Mouse (Mus musculus) kidney, postnatal 4 days (tissue): ENCODE results near the gene Pde4d.

Source experiments
- DNase-seq, 2 experiments: peaks; one replicate each; pipeline ENCODE4 v3.0.0; 2021; ENCODE audit warnings: mixed read lengths in 2 of 2

The Pde4d gene

DNA sequence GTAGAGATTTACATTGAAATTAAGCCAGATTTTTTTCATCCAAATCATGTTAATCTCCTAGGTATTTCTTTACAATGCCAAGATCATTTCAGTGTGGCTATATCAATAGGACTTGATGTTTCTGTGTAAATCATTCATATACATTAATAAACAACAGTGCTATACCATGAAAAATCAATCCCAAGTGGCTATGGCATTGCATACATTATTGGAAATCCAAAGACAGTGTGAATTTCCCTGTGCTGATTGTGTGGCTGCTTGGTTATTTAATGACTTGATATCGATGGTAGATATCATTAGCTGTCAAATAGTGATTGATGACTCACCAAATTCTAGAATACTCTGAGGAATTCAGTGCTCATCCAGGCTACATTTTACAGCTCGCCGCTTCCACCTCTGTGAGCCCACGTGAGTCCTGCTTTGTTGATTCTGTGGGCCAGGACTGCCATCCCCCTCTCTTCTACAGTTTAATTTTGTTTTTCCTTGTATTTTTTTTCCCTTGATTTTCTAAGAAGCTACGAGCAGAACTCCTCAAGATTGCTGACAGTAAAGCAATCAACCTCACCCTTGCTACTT, 1085.0 kb downstream of the Pde4d start:
- DNase-seq: no peak

DNA sequence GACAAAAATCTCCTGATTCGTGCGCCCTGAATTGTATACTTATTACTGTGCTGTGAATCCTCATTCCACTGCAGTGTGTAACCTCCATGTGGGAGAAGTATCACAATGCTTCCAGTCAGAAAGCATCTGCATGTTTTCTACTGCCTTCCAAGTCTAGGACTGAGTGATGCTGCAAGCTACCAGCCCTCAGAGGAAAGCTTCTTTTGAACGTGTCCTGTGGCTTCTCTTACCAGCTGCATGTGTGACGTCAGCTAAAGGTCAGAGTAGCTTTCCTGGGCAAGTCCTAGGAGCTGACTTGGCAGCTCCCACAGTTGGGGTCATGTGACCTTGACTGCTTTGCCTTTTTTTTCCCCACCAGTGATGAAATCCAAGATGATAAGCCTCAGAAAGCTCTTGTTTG, 1086.9 kb downstream of the Pde4d start:
- DNase-seq: no peak

DNA sequence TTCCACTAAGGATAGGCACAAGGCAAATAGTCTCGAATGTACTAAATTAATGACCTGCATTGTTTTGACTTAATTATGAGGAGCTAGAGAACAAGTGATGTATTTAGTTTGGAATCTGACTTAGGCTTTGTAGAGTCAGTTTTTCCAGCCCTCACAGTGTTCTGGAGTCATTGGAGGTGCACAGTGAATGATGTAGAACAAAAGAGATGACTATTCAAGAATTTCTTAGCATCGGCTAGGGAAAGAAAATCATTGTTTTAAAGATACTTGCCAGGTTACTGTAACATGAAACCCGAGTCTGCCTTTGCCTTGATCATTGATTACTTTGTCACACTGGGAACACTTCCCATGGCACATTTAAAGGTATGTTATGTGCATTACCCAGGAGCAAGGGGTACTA, 1089.6 kb downstream of the Pde4d start:
- no peak for DNase-seq

DNA sequence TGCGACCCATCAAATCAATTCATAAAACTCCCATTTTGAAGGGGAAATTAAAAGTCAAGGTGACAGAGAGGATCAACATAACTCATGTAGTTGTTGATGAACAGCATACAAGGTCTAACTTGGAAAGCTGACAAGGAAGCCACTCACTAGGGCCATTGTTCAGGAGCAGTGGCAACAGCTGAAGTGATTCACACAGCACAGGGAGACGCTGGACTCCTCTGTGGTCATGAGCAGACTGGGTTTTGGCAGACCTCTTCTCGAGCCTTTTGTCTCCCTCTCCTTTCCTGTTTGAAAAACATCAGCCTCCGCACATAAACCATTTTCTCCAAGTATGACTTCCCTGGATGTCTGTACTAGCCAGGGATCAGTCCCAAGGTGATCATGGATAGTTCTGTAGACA, 1094.9 kb downstream of the Pde4d start:
- no peak for DNase-seq

DNA sequence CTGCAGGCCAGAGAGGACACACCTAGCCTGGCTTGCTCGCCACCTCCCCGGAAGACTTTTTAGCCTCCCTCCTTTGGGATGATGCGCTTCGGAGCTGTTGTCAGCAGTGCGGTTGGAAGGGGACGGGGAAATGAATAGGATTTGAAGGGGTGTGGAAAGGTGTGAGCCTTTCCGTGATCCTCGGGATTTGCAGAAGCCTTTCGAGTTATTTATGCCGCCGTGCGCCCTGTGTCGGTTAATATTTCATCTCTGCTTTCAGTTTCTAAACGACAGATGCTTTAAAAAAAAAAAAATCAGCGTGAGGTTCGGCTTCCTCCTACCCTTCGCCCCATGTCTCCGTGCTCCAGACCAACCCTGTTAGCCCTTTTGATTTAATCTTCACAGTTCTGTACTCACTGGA, 1096.6 kb downstream of the Pde4d start:
- DNase-seq: peak; percentile 3 to 10

DNA sequence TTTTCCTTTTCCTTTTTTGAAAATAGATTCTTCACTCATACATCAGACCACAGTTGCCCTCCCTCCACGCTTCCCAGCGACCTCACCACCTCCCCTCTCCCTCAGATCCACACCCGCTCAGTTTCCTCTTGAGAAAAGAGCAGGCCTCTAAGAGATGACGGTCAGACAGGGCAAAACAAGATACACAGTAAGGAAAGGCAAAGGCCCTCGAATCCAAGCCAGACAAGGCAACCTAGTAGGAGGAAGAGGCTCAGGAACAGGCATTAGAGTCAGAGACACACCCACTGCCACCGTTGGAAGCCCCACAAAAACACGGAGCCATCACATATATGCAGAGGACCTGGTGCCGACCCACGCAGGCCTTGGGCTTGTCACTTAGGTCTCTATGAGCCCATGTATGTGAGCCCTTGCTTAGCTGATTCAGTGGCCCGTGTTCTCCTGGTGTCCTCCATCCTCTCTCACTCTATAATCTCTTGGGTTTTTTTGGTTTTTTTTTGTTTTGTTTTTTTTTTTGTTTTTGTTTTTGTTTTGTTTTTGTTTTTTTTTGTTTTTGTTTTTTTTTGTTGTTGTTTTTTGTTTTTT, 1097.3 kb downstream of the Pde4d start:
- peak in 1 of 2 experiments; percentile 14 for DNase-seq

DNA sequence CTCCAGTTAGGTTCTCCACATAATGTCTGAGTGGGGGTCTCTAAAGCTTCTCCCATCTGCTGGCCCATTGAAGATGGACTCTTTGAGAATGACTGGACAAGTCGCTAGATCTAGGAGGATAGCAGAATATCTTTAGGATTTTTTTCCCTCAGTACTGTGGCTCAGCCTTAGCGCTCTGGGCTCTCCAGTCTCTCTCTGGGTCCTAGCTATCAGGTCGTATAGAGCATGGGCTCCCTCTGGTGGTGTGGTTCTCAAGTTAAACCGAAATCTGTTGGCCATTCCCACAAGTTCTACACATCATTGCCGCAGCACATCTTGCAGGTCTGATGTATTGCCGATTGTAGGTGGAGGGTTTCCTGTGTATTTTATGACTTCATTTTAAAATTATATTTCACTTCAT, 1098.0 kb downstream of the Pde4d start:
- peak; percentile 85 to 89 for DNase-seq

DNA sequence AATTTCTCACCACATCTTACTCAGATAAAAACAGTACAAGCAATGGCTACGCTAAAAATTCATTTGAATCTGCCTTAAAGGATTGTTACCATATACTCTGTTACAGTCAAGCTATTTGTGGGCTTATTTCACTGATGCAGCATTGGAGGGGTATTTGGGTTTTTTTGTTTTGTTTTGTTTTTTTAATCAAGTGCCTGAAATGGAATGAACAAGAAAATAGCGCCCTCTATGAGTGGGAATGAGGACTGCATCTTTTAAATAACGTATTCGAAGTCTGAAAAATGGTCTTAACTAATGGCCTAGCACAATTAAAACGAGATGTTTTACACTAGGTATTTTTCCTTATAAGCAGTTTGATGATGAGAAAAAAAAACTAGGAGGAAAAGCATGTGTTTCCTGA, 1098.5 kb downstream of the Pde4d start:
- no peak for DNase-seq

DNA sequence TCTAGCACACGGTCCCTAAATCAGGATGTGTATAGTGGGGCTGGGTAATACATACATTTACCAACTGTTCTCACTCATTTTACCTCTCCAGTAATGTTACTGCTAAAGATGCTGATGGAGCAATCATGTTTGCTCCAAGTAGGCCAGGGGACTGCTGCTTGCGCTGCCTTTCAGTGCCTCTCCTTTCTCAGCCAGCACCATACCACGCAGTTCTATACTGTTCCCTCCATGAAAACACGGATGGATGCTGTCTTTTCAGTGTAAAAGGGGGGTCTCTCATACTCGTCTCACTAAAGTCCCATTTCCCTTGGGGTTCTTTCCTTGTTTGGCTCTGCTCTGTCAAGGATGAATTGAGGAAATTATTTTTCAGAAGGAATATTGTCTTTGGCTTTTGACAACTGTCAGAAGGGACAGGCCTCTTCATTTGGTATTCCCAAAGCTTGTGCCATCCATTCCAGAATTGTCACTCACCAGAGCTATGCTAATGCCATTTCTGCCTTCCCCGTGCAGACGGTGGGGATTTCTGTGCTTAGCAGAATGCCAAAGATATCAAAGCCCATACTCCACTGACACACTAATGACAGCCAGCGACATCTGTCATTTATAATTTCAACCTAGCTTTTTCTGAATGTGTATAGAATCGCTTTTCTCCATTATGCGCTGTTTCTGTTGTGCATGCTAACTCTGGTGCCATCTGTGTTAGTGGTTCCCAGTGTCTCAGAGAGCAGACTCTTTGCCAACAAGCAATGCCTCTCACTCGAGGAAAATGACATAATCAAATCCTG, 1099.2 kb downstream of the Pde4d start:
- no peak for DNase-seq

DNA sequence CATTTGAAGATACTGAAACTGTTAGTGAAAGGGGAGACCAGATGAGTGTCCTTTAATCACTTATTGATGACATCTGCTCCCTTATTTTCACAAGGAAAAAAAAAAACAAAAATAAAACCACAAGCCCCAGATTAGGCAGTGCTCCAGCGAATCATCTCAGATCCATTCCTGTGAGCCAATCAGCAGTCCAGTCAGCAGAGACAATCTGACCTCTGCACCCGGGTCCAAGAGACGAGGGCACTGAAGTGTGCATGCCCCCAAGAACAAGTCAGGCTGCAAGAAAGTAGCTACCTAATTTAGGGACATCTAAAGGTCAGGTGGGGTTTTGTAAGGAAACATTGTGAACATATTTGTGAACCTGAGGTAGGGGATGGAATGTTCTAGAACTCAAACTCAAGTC, 1102.1 kb downstream of the Pde4d start:
- peak in 1 of 2 experiments; percentile 16 for DNase-seq

DNA sequence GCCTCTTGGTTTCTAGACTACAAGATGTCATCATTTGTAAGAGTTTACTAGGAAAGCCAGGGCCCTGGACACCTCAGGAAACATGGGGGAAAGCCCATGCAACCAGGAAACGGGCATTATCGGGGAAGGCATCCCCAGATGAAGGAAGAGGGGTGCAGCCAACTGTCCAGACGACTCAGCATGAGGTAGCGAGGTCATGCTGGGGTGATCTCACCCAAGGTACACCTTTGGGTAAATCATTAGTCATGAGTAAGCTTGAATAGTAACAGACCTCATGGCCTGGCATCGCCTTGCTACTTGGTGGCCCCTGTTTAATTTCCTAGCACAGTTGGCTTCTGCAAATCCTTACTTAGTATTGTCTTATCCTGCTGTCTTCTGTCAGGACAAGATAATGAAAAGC, 1105.8 kb downstream of the Pde4d start:
- peak in 1 of 2 experiments; percentile 49 for DNase-seq

DNA sequence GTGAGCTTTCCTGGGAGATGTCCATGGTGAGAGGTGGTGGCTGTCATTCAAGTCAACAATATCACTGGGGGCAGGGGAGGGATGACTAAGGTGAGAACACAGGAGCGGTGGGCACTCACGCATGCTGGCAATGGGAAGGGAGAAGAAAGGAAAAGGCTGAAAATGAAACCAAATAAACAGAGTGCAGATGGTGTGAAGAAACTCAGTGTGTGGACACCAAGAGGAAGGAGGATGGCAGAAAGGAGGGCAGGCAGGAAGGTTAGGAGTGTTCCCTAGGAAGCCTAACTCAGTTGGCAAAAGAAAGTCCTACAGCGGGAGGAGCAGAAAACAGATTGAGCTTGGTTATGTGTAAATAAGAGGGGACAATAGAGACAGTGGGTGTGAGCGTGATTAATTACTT, 1107.1 kb downstream of the Pde4d start:
- DNase-seq: no peak

DNA sequence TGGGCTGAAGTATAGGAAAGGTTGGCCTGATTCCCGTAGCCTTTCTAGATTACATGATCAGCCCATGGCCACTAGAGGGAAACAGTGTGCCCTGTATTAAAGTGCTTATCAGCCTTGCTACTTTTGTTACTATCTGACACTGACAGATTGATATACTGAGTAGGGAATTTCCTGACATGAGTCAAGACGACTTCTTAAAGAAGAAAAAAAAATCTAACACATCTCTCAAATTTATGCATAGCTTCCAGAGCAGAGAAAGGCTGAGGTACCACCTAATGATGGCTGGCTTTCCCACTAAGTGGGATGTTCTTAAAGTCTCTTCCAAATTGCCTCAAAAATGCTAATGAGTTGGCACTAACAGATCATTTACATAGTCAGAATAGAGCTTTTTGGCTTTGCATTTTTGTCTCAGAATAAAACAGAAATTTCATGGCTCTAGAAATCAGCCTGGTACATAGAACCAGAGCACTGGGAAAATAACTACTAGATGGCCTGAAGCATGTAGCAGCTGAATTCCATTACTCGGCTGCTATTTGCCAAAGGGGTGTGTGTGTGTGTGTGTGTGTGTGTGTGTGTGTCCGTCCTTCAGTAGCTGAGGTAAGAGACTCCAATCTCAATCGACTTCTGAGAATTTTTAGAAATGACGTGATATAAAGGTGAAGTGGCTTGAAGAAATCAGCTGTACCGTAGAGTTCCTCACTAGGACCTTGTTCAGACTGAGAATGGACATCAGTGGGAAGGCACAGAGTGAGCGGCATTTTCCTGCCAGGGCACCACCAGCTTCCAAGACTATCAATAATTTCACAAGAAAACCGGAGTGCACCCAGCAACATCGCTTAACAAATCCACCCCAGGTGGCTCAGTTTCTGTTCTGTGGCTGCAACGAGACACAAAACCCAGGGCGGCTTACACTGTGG, 1108.9 kb downstream of the Pde4d start:
- peak; percentile 46 to 51 for DNase-seq

DNA sequence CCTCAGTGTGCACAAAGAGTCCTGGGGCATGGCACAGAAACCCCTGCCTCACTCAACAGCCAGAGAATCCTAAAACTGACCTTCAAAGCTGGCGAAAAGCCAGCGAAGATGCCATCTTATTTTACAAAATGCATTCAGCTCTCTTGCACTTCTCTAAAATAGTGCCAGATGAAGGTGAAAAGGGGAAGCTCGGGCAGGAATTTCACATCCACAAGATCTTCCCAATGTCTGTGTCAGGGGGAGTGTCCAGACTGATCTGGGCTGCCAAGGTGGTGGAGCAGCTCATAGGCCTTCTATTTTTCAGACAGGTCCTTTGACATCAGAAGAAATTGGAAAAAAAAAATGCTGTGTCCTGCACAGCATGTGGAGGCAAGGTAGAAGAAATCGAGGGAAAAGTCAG, 1110.5 kb downstream of the Pde4d start:
- no peak for DNase-seq

DNA sequence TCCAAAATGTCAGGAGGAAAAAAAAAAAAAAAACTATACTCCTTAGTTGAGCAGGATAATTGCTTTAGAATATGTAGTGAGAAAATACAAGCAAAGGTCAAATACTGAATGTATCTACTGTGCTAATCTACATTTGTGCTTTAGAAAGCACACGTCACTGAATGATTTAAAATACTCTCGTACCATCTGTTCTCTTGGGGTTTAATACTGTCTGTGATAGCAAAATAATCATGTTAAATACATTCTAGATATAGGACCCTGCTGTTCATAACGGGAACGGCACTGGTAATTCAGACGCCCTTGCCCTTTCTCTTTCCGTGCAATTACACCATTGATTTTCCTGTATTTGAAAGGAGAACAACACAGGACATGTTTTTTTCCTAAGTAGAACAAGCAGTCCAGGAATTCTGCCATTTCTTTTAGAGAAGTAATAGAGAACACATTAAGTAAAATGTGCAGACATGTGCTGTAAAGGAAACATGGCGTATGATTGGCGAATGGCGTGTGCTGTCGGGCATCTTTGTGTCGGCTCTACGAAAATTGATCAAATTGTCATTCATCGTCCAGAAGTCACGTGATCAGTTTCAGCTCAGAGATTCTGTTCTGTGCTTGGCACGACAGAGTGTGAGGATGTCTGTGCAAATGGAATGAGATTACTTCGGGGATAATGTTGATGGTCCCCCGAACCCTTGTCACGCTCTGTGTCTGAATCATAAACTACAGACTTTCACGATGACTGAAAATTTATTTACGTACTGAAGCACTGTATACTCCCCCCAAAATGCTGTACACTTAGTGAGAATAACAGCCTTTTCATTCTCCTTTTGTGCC, 1119.1 kb downstream of the Pde4d start:
- no peak for DNase-seq

DNA sequence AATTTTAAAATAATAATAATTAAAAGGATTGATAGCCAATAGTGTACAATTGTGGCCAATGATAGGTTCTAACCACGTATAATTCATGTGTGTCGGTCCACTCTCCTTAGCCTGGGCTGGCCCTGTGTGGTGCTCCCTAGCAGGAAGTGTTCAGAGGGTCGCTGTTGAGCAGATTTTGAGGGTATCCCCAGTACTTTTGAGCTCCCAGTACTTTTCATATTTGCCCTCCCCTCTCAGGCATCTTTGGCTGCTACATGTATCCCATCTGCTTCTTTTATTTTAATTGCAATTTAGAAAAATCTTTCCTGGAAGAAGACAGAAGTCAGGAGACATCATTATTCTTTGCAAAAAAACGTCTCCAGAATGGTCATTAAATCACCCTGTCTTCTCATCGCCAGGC, 1119.7 kb downstream of the Pde4d start:
- no peak for DNase-seq

DNA sequence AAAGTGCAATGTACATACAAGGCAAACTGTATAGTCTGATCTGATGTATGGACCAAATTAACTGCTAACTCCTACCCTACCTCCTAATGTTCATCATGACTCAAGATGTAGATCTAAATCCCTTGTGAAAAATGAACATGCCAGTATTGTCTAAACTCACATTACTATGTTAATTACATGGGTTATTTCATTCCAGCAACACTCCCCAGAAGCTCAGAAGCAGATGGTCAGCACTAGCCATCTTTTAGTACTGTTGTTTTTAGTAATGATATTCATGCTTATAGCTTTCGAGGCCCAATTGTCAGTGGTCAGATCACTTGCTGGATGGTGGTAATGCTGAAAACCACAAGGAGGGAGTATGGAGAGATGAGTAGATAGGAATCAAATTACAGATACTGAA, 1127.0 kb downstream of the Pde4d start:
- DNase-seq: no peak

DNA sequence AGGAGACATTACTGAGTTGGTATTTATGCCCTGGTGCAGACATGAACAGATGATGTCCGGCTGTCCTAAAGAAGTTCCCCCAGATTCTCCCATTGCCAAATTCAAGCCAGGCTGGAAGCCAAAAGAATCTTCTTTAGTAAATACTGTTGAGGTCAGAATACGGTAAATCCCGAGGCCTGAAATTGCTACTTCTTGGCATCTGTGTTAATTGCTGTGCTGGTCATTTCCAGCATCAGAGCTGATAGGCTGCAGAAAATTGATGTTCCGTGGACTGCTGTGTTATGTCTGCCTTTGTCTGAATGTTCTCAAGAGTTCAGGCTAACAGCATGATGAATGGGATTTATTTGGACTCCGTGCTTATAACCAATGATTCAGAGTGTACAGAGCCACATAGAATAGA, 1127.7 kb downstream of the Pde4d start:
- no peak for DNase-seq

DNA sequence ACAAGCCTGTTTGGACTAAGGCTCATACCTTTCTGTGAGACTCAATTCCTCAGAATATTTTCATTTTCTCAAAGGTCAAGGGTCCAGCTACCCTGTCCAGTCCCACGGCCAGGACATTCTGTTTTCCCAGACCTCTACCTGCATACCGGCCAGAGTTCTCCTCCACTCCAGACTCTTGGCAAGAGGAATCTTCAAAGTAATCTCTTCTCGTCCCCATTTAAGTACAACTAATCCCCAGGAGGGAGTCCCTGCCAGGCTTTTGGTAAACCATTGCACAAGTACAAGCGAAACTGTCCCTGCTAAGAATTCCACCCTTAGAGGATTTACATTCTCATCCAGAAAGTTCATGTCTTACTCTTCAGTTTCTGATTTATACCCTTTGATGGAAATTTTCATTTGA, 1128.2 kb downstream of the Pde4d start:
- no peak for DNase-seq

DNA sequence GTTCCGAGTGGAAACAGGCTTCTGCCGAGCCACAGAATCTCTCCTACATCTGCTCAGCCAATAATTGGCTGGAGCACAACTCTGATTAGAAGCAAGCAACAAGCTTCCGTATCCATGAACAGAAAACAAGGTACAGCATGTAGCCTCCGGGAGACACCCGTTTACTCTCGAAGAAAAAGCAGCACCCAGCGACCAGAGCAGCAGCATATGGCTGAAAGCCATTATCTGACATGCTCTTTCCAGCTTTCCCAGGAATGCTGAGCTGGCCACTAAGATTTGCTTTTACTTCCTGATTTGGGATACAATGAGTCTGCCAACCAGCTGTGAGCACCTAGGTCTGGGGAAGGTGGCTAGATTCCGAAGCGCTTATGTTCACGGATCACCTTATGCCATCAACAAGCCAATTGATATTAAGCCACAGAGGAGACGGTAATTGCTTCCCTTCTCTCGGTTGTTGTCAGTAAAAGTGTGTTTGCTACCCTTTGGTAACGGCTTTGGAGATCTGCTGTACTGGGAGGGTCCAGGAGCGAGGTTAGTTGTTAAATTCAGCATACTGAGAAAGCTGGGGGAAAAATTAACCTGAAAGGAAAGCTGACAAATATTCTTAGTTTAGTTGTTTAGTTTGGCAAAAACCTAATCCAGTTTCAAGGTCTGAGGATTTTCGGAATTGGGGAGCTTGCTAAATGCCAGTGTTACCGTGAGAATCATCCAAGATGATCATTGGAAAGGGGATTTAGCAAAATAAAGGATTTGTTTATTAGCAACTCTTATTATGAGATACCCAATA, 1131.7 kb downstream of the Pde4d start:
- DNase-seq: no peak

DNA sequence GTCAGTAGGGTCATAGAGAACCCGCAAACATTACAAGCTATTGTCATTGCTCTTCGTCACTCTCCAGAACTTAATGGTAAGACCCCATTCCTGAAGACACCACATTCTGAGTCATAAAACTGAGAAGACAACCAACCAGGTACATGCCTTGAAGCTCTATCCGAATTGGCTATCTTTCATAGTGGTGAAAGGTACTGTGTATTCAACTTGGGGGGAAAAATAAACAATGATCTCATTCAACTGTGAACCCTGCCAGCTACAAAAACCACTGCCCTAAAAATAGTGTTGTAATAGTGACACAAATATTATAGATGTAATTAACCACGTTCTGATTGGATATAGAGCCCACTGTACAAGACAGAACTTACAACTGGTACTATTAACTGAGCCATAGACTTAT, 1140.3 kb downstream of the Pde4d start:
- no peak for DNase-seq
